Mouse (Mus musculus) lung, adult 2 months (tissue): ENCODE measurements at regions not wholly inside any gene's neighbourhood (a gene's known extent, or its start where the extent isn't known, plus 50 kb on each side); places are given as distances from the start of the nearest gene placed in this dataset.

Experiments used
- CTCF ChIP-seq: fragments of 200-500 bp; IDR thresholded peaks from 2 replicates; pipeline ENCODE4 v1.5.1; 2011; ENCODE audit warnings: mild to moderate bottlenecking, low read length, control low read depth; ENCODE audit not compliant: insufficient read depth
- POLR2A ChIP-seq: fragments of 200-500 bp; IDR thresholded peaks from 2 replicates; pipeline ENCODE4 v1.6.1; 2011; ENCODE audit warnings: low read depth, mild to moderate bottlenecking, control low read depth, low read length, borderline replicate concordance; ENCODE audit errors: extremely low read depth

GRCm38 (mm10) chr3:21428120-21428519 is 648.3 kb upstream of the Tbl1xr1 start:
- no peak for TF ChIP-seq CTCF
- TF ChIP-seq POLR2A, result no peak
